24 mouse cellular contexts compared by ENCODE assay signal in genomic region chr12:82148328-82148930, GRCm38 (mm10). TPM values are rescaled to one million over a fixed set of nuclear protein-coding genes. Genes with fewer than 3 reads are reported as not detected.
DNase-seq lines count a peak whose midpoint lies in the region; ATAC-seq and TF ChIP-seq lines count a peak whose summit lies in the region.
"Had no signal": no experiment of that assay in that cellular context is flagged by ENCODE, and none has a peak within 500 bp of the region (broad histone marks: within the 10 kb centered on the region; RNA-seq: fewer than 3 reads in every experiment).

No protein-coding gene starts in this region.

- ATAC-seq in kidney, postnatal 0 days (replicated peaks; ENCODE audit: low FRiP score, low read depth): no peak
- ATAC-seq in forebrain, embryonic 15.5 days (replicated peaks): no peak
- ATAC-seq: hindbrain, embryonic 16.5 days; Patski had no signal

- no peak for TF ChIP-seq CTCF in kidney, postnatal 0 days (IDR thresholded peaks at IDR 0.05; ENCODE audit: low read depth)

- no peak overlapping the region for H3K27ac ChIP-seq in kidney, postnatal 0 days
- H3K27ac ChIP-seq in forebrain, embryonic 15.5 days (replicated peaks): 0 out of 2 replicates have a peak overlapping the region, but pooled peaks have one; percentile 24
- H3K27ac ChIP-seq in embryonic facial prominence, embryonic 10.5 days (replicated peaks): no peak overlapping the region
- H3K27ac ChIP-seq: embryonic facial prominence, embryonic 15.5 days; heart, adult 2 months; heart, embryonic 13.5 days; liver, embryonic 15.5 days; lung, embryonic 15.5 days; midbrain, embryonic 12.5 days; neural tube, embryonic 15.5 days; stomach, embryonic 15.5 days had no signal

- peak; percentile 41 for DNase-seq in kidney, postnatal 0 days (ENCODE audit: low spot score)
- DNase-seq in kidney, postnatal 25 days: no peak
- peak; percentile 47 for DNase-seq in 3T3-L1 (ENCODE audit: low read depth, low spot score)
- peak; percentile 95 for DNase-seq in Muller cell, postnatal 12 days (ENCODE audit: inconsistent ontology term)
- DNase-seq in embryonic facial prominence, embryonic 10.5 days (ENCODE audit: low spot score): no peak
- DNase-seq: adrenal gland, postnatal 10 days; cerebellum, adult 18-20 months; cerebellum, postnatal 10 days; heart, adult 2 months; heart, postnatal 10 days; kidney, adult 2 months; liver; right cerebral cortex, postnatal 25 days had no signal

- WGBS in kidney, postnatal 0 days: 58% methylated on average over 8 of the region's 8 CpGs
- 35% methylated on average over 8 of the region's 8 CpGs for WGBS in forebrain, embryonic 15.5 days
- 54% methylated on average over 8 of the region's 8 CpGs for WGBS in embryonic facial prominence, embryonic 10.5 days

- H3K9ac ChIP-seq in kidney, postnatal 0 days (ENCODE audit: low read depth, low read length): no peak overlapping the region
- no peak overlapping the region for H3K9ac ChIP-seq in forebrain, embryonic 15.5 days (replicated peaks)
- H3K9ac ChIP-seq: embryonic facial prominence, embryonic 15.5 days; heart, embryonic 13.5 days; liver, embryonic 15.5 days; lung, embryonic 15.5 days; midbrain, embryonic 12.5 days; neural tube, embryonic 15.5 days; stomach, embryonic 15.5 days had no signal

- H3K27me3 ChIP-seq in kidney, postnatal 0 days (ENCODE audit: insufficient read depth, low read length): no peaks in the 10 kb centered on the region
- no peaks in the 10 kb centered on the region for H3K27me3 ChIP-seq in forebrain, embryonic 15.5 days
- H3K27me3 ChIP-seq in embryonic facial prominence, embryonic 10.5 days (replicated peaks; ENCODE audit: low read depth, poor library complexity, severe bottlenecking): no peaks in the 10 kb centered on the region
- H3K27me3 ChIP-seq: embryonic facial prominence, embryonic 15.5 days; heart, embryonic 13.5 days; liver, embryonic 15.5 days; lung, embryonic 15.5 days; neural tube, embryonic 15.5 days; Patski; stomach, embryonic 15.5 days had no signal

- no peaks in the 10 kb centered on the region for H3K9me3 ChIP-seq in kidney, postnatal 0 days (replicated peaks; ENCODE audit: low read length)
- H3K9me3 ChIP-seq in forebrain, embryonic 15.5 days: no peaks in the 10 kb centered on the region
- no peaks in the 10 kb centered on the region for H3K9me3 ChIP-seq in embryonic facial prominence, embryonic 10.5 days
- H3K9me3 ChIP-seq: embryonic facial prominence, embryonic 15.5 days; G1E; heart, embryonic 13.5 days; liver, embryonic 15.5 days; lung, embryonic 15.5 days; midbrain, embryonic 12.5 days; neural tube, embryonic 15.5 days; stomach, embryonic 15.5 days had no signal

- H3K4me1 ChIP-seq in kidney, postnatal 0 days (replicated peaks; ENCODE audit: insufficient read depth, low read length): no peaks in the 10 kb centered on the region
- H3K4me1 ChIP-seq in forebrain, embryonic 15.5 days: peaks cover 25% of the 10 kb centered on the region
- peaks cover 30% of the 10 kb centered on the region for H3K4me1 ChIP-seq in embryonic facial prominence, embryonic 10.5 days
- H3K4me1 ChIP-seq: liver, embryonic 15.5 days; lung, embryonic 15.5 days; neural tube, embryonic 15.5 days; stomach, embryonic 15.5 days had no signal

- H3K36me3 ChIP-seq in kidney, postnatal 0 days (ENCODE audit: insufficient read depth, low read length): no peaks in the 10 kb centered on the region
- H3K36me3 ChIP-seq in forebrain, embryonic 15.5 days: no peaks in the 10 kb centered on the region
- no peaks in the 10 kb centered on the region for H3K36me3 ChIP-seq in embryonic facial prominence, embryonic 10.5 days (replicated peaks)
- H3K36me3 ChIP-seq: embryonic facial prominence, embryonic 15.5 days; G1E; heart, embryonic 13.5 days; liver, embryonic 15.5 days; lung, embryonic 15.5 days; midbrain, embryonic 12.5 days; neural tube, embryonic 15.5 days; stomach, embryonic 15.5 days had no signal

- H3K4me2 ChIP-seq in kidney, postnatal 0 days (ENCODE audit: low read length): no peak overlapping the region
- no peak overlapping the region for H3K4me2 ChIP-seq in forebrain, embryonic 15.5 days (replicated peaks)
- H3K4me2 ChIP-seq: embryonic facial prominence, embryonic 15.5 days; heart, embryonic 13.5 days; liver, embryonic 15.5 days; lung, embryonic 15.5 days; midbrain, embryonic 12.5 days; neural tube, embryonic 15.5 days; stomach, embryonic 15.5 days had no signal

- no peak overlapping the region for H3K4me3 ChIP-seq in kidney, postnatal 0 days (replicated peaks; ENCODE audit: low read depth, low read length)
- no peak overlapping the region for H3K4me3 ChIP-seq in forebrain, embryonic 15.5 days
- no peak overlapping the region for H3K4me3 ChIP-seq in embryonic facial prominence, embryonic 10.5 days
- H3K4me3 ChIP-seq: embryonic facial prominence, embryonic 15.5 days; heart, adult 2 months; heart, embryonic 13.5 days; liver, embryonic 15.5 days; lung, embryonic 15.5 days; midbrain, embryonic 12.5 days; neural tube, embryonic 15.5 days; stomach, embryonic 15.5 days had no signal

RNA-seq across cellular contexts. Expression of gene Sipa1l1, which starts 20.7 kb away (rescaled TPM):
- 17.3 and 20.4 TPM in 2 replicates for polyA plus RNA-seq in kidney, postnatal 0 days (2015; fragmentation: Nextera tagmentation; extraction: Ambion mirVana)
- 24.1 and 25.6 TPM in 2 replicates for polyA plus RNA-seq in forebrain, embryonic 15.5 days (2015; fragmentation: Nextera tagmentation; extraction: Ambion mirVana)
- polyA plus RNA-seq in embryonic facial prominence, embryonic 10.5 days (2016; fragmentation: Nextera tagmentation; extraction: Ambion mirVana): 34.0 and 36.5 TPM in 2 replicates

Comparison
In these comparisons a context has a peak if more than half of its experiments do, and no peak if none do; other contexts are left out.
1. DNase-seq: peak in kidney, postnatal 0 days (single experiment), 3T3-L1 (single experiment) and Muller cell, postnatal 12 days (single experiment); none in kidney, postnatal 25 days (0 of 2) and embryonic facial prominence, embryonic 10.5 days (single experiment).